Mouse (Mus musculus) heart, embryonic 15.5 days (tissue): ENCODE data around the gene Art5. TPM values are rescaled to one million over a fixed set of nuclear protein-coding genes. Genes with fewer than 3 reads are reported as not detected.
"Not testable (repeated sequence)": the region's sequence is repeated elsewhere in the genome, so short reads cannot be mapped to it uniquely, and the experiment has no call there.

Experiments used
- ATAC-seq: fragments of 200-750 bp; cut with Nextera tagmentation; replicated peaks from 2 replicates; pipeline ENCODE4 v1.8.0; 2017; ENCODE audit warnings: low read depth, moderate TSS enrichment; ENCODE audit not compliant: insufficient number of reproducible peaks, insufficient read depth, low FRiP score
- H3K27ac ChIP-seq: fragments of 300-500 bp; sonication (generic); 2 replicates; pipeline ENCODE4 v1.5.1; 2015; ENCODE audit warnings: mild to moderate bottlenecking, inconsistent platforms
- H3K27me3 ChIP-seq: fragments of 300-500 bp; sonication (generic); 2 replicates; pipeline ENCODE4 v1.6.1; 2015; ENCODE audit warnings: inconsistent platforms
- H3K36me3 ChIP-seq: fragments of 300-500 bp; sonication (generic); 2 replicates; pipeline ENCODE4 v1.6.1; 2015; ENCODE audit warnings: mild to moderate bottlenecking, inconsistent platforms
- H3K4me1 ChIP-seq: fragments of 300-500 bp; sonication (generic); replicated peaks from 2 replicates; pipeline ENCODE4 v1.6.1; 2015; ENCODE audit warnings: inconsistent platforms
- H3K4me2 ChIP-seq: fragments of 300-500 bp; sonication (generic); 2 replicates; pipeline ENCODE4 v1.6.1; 2015; ENCODE audit warnings: inconsistent platforms, mild to moderate bottlenecking, moderate library complexity
- H3K4me3 ChIP-seq: fragments of 300-500 bp; sonication (generic); 2 replicates; pipeline ENCODE4 v1.5.1; 2015; ENCODE audit warnings: mild to moderate bottlenecking, inconsistent platforms
- H3K9ac ChIP-seq: fragments of 300-500 bp; sonication (generic); 2 replicates; pipeline ENCODE4 v1.6.1; 2015; ENCODE audit warnings: mild to moderate bottlenecking, inconsistent platforms
- H3K9me3 ChIP-seq: fragments of 300-500 bp; sonication (generic); replicated peaks from 2 replicates; pipeline ENCODE4 v1.6.1; 2016; ENCODE audit warnings: inconsistent platforms
- WGBS: fragments of 180-500 bp; shearing (Covaris S2); methylation state at CpG from one replicate; pipeline ENCODE4 v1.1.7; 2015; ENCODE audit warnings: mixed read lengths; 5-methylcytosine and 5-hydroxymethylcytosine counted together
- polyA plus RNA-seq: library from polyadenylated mRNA; unstranded; fragments of >200 nt; fragmentation: Nextera tagmentation; extraction: Ambion mirVana; gene quantifications from 2 replicates; pipeline ENCODE4 v1.2.1, GENCODE M21; 2015

Gene Art5
- polyA plus RNA-seq, 1 experiment from 2014 or later, result 0.98 TPM

DNA sequence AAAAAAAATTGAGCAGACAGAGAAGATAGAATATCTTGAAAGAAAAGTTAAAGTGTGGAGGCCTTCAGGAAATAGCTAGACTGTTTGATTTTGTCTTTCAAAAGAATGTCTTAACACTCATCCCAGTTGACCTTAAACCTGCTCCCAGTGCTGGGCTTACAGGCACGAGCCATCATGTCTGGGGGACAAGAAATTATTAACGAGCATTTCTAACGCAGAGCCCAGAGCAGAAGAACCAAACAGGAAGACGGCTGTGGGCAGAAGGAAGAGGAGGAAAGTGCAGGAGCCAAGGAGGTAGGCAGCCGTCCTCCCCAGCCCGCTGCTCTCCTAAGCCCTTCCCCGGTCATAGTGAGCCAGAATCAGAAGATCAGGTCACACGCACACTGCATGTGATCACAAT lies 29.0 kb downstream of the Art5 start:
- Histone ChIP-seq H3K4me3 (no peak overlapping the region), H3K27ac (no peak overlapping the region), H3K9ac (no peak overlapping the region), H3K36me3 (peaks cover 69% of the 10 kb centered on the region), H3K27me3 (no peaks in the 10 kb centered on the region), H3K4me2 (no peak overlapping the region), H3K4me1 (no peaks in the 10 kb centered on the region), H3K9me3 (no peaks in the 10 kb centered on the region)
- WGBS, result 84% methylated on average over 8 of the region's 8 CpGs
- no peak for ATAC-seq

DNA sequence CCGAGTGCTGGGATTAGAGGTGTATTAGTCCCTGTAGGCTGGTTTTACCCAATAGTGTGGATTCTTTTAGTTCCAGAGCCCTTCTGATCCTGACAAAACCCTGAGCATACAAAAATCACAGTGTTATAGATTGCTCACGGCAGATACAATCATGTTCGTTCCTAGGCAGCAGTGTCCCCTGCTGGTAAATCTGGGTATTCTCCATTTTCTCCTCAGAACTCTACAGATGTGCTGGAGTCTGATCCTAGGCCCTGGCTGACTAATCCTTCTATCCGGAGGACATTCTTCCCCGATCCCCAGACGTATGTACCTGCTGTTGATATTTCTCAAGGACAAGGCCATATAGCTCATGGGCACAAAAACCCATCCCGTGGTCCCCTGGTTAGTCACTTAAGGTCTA lies 30.8 kb downstream of the Art5 start:
- WGBS, result 78% methylated on average over 7 of the region's 7 CpGs
- no peak for ATAC-seq
- H3K4me1 ChIP-seq, result no peaks in the 10 kb centered on the region
- H3K9ac ChIP-seq, result no peak overlapping the region
- H3K27me3 ChIP-seq, result no peaks in the 10 kb centered on the region
- no peak overlapping the region for H3K27ac ChIP-seq
- no peak overlapping the region for H3K4me3 ChIP-seq
- peaks cover 83% of the 10 kb centered on the region for H3K36me3 ChIP-seq
- no peaks in the 10 kb centered on the region for H3K9me3 ChIP-seq
- no peak overlapping the region for H3K4me2 ChIP-seq

DNA sequence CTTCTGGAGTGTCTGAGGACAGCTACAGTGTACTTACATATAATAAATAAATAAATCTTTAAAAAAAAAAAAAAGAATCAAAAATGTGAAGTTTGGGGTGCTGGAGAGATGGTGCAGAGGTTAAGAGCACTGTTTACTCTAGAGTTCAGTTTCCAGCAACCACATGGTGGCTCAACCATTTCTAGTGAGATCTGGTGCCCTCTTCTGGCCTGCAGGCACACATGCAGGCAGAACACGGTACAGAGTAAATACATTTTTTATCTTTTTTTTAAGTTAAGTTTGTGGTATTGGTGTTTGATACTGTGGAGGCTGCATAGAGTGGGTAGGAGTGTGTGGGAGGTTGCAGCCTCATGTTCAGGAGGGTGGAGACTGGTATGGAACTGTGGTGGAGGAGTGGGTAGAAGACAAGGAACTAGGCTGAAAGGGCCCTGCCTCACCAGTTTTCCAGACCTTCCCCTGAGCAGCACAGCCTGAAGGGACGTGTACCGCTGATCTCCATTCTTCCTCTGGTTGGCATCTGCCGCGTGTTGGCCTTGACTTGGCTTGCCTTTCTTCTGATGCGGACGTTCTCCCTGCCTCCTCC lies 32.5 kb downstream of the Art5 start:
- 82% methylated on average over 7 of the region's 7 CpGs for WGBS
- no peak overlapping the region for H3K4me2 ChIP-seq

DNA sequence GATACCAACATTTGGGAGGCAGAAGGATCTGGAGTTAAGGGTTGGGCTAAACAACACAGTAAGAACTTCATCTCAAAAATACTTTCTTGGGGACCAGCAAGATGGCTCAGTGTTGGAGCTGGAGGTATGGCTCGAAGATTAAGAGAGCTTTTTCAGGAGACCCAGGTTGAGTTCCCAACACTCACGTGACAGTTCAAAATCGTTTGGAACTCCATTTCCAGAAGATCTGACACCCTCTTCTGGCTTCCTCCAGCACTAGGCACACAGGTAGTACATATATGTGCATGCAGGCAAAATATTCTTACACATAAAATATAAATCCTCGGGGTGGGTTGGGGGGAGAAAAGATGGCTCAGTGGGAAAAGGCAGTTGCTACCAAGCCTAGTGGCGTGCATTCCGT lies 42.9 kb downstream of the Art5 start:
- peaks cover 15% of the 10 kb centered on the region for H3K4me1 ChIP-seq
- peak overlapping the region; percentile 73 for H3K4me2 ChIP-seq
- 66% methylated on average over 6 of the region's 6 CpGs for WGBS
- H3K27ac ChIP-seq, result peak overlapping the region; percentile 79; the same call in 1 of the 2 replicates
- ATAC-seq, result no peak
- no peaks in the 10 kb centered on the region for H3K9me3 ChIP-seq
- H3K36me3 ChIP-seq, result 0 out of 2 replicates have a peak, but pooled peaks cover 3% of the 10 kb centered on the region
- peak overlapping the region; percentile 77 for H3K4me3 ChIP-seq
- peak overlapping the region; percentile 56 for H3K9ac ChIP-seq
- H3K27me3 ChIP-seq, result no peaks in the 10 kb centered on the region

More for the DNA sequence above, 32.5 kb downstream of the Art5 start:
- no peaks in the 10 kb centered on the region for H3K4me1 ChIP-seq
- H3K27ac ChIP-seq, result no peak overlapping the region
- H3K27me3 ChIP-seq, result no peaks in the 10 kb centered on the region
- ATAC-seq, result no peak
- H3K4me3 ChIP-seq, result no peak overlapping the region
- H3K9ac ChIP-seq, result no peak overlapping the region
- H3K9me3 ChIP-seq, result no peaks in the 10 kb centered on the region
- peaks cover 84% of the 10 kb centered on the region for H3K36me3 ChIP-seq

DNA sequence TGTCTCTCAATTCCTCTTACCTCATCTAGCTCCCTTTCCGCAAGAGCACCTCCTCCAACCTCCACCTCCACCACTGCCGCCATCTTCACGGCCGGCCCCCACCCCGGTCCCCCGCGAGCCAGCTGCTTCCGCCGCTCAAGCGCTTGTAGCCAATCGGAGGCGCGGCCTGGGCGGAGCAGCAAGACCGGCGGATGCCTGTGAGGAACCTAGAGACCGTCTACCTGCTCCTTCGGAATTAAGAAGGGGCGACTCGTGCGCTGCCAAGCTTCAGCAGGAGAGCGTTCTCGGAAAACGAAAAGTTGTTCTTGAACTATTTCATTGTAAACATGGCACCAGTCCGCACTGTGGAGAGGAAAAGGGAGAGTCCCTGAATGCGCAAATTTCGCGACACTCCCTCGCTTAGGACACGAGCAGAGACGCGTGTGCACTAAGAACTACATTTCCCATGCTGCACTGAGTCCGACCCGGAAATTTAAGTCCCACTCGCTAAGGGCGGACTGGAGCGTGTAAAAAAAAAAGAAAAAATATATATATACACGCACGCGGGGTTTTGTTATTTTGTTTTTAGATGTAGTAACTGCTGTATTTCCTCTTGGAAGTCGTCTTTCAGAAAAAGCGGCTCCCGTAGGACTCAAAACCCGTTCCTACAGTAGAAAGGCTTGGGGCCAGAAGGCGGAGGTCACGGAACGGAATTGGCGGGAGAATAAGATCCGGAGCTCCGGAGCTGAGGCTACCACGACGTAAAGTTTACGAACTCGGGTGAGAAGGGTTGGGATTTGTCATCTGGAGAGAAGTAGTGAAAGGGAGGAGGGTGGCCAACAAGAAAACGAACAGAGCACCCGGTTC lies 44.0 kb downstream of the Art5 start, which contains the start of the genes Rnf121, Xndc1 and Xntrpc:
Gene Rnf121, minus strand, starts transcription at position 424 of the 846 bp plus-strand sequence.
Gene Xndc1, plus strand, starts transcription at position 466 of the 846 bp plus-strand sequence.
Gene Xntrpc, plus strand, starts transcription at position 668 of the 846 bp plus-strand sequence.
- Histone ChIP-seq H3K9ac (peak within 1 kb of the TSS; percentile 74), H3K27ac (peak within 1 kb of the TSS; percentile 79), H3K4me2 (peak within 1 kb of the TSS; percentile 73), H3K4me3 (peak within 1 kb of the TSS; percentile 77), H3K9me3 (no peaks in the 10 kb centered on the region), H3K27me3 (no peaks in the 10 kb centered on the region), H3K36me3 (no peaks in the 10 kb centered on the region), H3K4me1 (peaks cover 15% of the 10 kb centered on the region)
- peak; percentile 99 for ATAC-seq
- WGBS, result under 1% methylated on average over 56 of the region's 56 CpGs

DNA sequence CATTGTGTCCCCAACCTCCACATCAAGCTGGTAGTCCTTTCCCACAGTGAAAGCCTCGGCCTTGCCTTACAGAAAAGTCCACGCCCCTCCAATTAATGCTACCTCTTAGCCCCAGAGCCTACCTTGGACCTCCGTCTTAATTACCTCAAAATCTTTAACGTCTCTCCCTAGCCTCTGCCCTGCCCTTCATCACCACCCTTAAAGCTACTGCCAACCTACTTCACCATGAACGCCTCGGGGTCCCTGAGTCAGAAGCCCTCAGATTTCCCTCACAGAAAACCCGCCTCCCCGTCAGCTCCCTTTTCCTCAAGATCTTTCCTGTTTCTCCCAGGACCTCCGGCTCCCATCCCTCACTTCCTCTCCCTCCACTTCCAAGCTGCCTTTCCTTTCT lies 44.6 kb downstream of the Art5 start:
- Histone ChIP-seq H3K4me1 (peaks cover 15% of the 10 kb centered on the region), H3K4me2 (peak overlapping the region; percentile 73), H3K36me3 (peaks cover under 1% of the 10 kb centered on the region; the same call in 1 of the 2 replicates), H3K27me3 (no peaks in the 10 kb centered on the region), H3K9ac (peak overlapping the region; percentile 74), H3K27ac (peak overlapping the region; percentile 79), H3K4me3 (peak overlapping the region; percentile 77), H3K9me3 (no peaks in the 10 kb centered on the region)
- ATAC-seq, result no peak
- under 1% methylated on average over 9 of the region's 9 CpGs for WGBS

DNA sequence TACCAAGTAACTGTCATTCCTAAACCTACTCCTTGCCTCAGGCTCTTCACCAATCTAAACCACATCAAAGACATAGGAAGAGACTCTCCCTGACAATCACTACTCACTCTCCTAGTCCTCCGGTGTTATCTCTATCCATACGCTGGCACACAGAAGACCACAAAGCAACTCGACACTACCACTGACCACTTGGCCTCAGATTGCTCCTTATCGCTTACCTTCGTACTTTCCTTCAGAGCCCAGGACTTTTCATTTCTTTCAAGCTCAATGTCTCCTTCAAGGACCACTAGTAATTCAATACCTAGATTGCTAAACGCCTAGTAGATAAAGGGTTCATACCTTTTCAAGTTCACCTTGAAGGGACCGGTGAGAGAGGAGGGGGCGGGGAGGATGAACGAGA lies 45.4 kb downstream of the Art5 start:
- WGBS, result 47% methylated on average over 9 of the region's 9 CpGs
- no peak for ATAC-seq
- Histone ChIP-seq H3K4me2 (peak overlapping the region; percentile 73), H3K4me1 (peaks cover 15% of the 10 kb centered on the region), H3K4me3 (peak overlapping the region; percentile 77), H3K27ac (no peak overlapping the region), H3K36me3 (peaks cover 7% of the 10 kb centered on the region; the same call in 1 of the 2 replicates), H3K9me3 (no peaks in the 10 kb centered on the region), H3K27me3 (no peaks in the 10 kb centered on the region), H3K9ac (no peak overlapping the region)

DNA sequence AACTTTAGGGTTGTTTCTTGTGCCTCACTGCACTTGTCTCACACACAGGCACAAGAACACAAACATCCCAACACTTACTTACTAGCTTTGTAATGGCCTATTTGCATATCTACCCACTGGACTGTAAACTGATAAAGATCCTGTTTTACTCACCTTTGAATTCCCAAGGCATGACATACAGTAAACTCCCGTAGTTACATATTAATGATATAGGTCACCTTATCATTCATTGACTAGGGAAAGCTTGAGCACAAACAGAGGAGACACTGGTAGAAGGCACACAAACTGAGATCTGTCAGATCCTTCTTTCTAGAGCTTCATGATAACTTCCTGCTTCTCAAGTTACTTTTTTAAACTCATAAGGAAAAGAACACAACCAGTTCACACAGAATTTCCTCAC lies 47.1 kb downstream of the Art5 start:
- Histone ChIP-seq H3K9ac (no peak overlapping the region), H3K27ac (no peak overlapping the region), H3K4me3 (no peak overlapping the region), H3K4me1 (peaks cover 19% of the 10 kb centered on the region), H3K36me3 (peaks cover 7% of the 10 kb centered on the region; the same call in 1 of the 2 replicates), H3K27me3 (no peaks in the 10 kb centered on the region), H3K9me3 (no peaks in the 10 kb centered on the region), H3K4me2 (no peak overlapping the region)
- no peak for ATAC-seq
- WGBS, result 71% methylated on average over 1 of the region's 1 CpGs

DNA sequence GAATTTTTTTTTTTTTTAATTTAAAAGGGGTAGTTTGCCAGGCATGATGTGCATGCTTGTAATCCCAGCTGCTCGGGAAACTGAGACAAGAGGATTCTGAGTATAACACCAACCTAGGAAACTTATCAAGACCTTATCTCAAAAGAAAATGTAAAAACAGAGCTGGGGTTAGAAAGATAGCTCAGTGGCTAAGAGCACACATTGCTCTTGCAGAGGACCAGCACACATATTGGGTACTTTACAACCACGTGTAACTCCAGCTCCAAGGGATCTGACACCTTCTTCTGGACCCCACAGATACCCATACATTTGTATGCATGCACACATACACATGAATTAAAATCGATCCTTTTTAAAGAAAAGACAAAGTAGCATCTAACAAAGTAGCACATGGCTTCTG lies 47.9 kb downstream of the Art5 start:
- Histone ChIP-seq H3K9ac (no peak overlapping the region), H3K27ac (no peak overlapping the region), H3K4me3 (no peak overlapping the region), H3K9me3 (no peaks in the 10 kb centered on the region), H3K27me3 (no peaks in the 10 kb centered on the region), H3K4me1 (peaks cover 15% of the 10 kb centered on the region), H3K36me3 (peaks cover 11% of the 10 kb centered on the region; the same call in 1 of the 2 replicates), H3K4me2 (no peak overlapping the region)
- no peak for ATAC-seq
- WGBS, result 70% methylated on average over 3 of the region's 3 CpGs

DNA sequence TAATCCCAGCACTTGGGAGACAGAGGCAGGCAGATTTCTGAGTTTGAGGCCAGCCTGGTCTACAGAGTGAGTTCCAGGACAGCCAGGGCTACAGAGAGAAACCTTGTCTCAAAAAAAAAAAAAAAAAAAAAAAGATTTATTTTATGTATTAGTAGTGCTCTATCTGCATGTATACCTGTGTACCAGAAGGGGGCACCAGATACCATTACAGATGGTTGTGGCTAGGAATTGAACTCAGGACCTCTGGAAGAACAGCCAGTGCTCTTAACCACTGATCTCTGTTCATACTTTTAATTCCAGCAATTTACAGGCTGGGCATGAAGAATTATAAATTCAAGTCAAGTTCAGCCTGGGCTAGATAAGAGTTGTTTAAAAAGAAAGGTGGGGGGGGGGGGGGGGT lies 60.8 kb downstream of the Art5 start:
- not testable (repeated sequence) for ATAC-seq, H3K27me3 ChIP-seq, H3K4me3 ChIP-seq, H3K36me3 ChIP-seq, H3K27ac ChIP-seq, H3K4me1 ChIP-seq, H3K9me3 ChIP-seq, H3K4me2 ChIP-seq, H3K9ac ChIP-seq
